Mouse (Mus musculus) liver, embryonic 11.5 days (tissue): ENCODE measurements around the gene Stoml1. TPM values are rescaled to one million over a fixed set of nuclear protein-coding genes. Genes with fewer than 3 reads are reported as not detected.

Source experiments
- microRNA-seq: library from miRNA; unstranded; fragments of <30 nt; microRNA quantifications from one replicate; pipeline ENCODE4, GENCODE M21; 2017; ENCODE audit warnings: borderline number of aligned reads
- polyA plus RNA-seq: library from polyadenylated mRNA; unstranded; fragments of >200 nt; fragmentation: Nextera tagmentation; extraction: Ambion mirVana; gene quantifications from 2 replicates; pipeline ENCODE4 v1.2.1, GENCODE M21; 2014

The Stoml1 gene
- polyA plus RNA-seq, 1 experiment from 2014 or later = 12.9 TPM

Small RNAs within 50 kb of the gene (microRNA-seq; reads per million reads assigned to microRNA genes)
- not detected for gene Mir6385

Other genes with a start within 250 kb of the Stoml1 start
- 0.10 TPM in 1 of 2 replicates, not detected in the other for gene Cyp11a1, start 246.8 kb upstream of the Stoml1 start, polyA plus RNA-seq
- 5.9 and 7.2 TPM in 2 replicates for gene Stra6, start 189.4 kb upstream of the Stoml1 start, polyA plus RNA-seq
- not detected in 2 replicates for gene Ccdc33, start 134.3 kb upstream of the Stoml1 start, polyA plus RNA-seq
- 7.7 and 8.5 TPM in 2 replicates for gene Islr, start 48.9 kb upstream of the Stoml1 start, polyA plus RNA-seq
- 0.43 TPM in 1 of 2 replicates, not detected in the other for gene Islr2, start 48.8 kb upstream of the Stoml1 start, polyA plus RNA-seq
- gene Pml, start 3.4 kb upstream of the Stoml1 start, polyA plus RNA-seq = 28.3 and 33.2 TPM in 2 replicates
- gene Loxl1, start 60.0 kb downstream of the Stoml1 start, polyA plus RNA-seq = 9.6 and 11.0 TPM in 2 replicates
- gene Tbc1d21, start 117.3 kb downstream of the Stoml1 start, polyA plus RNA-seq = not detected in 2 replicates
- gene Insyn1, start 235.4 kb downstream of the Stoml1 start, polyA plus RNA-seq = 0.30 and 0.43 TPM in 2 replicates